Mouse (Mus musculus): Measurements from ENCODE around the gene Prrc2b.

DNA sequence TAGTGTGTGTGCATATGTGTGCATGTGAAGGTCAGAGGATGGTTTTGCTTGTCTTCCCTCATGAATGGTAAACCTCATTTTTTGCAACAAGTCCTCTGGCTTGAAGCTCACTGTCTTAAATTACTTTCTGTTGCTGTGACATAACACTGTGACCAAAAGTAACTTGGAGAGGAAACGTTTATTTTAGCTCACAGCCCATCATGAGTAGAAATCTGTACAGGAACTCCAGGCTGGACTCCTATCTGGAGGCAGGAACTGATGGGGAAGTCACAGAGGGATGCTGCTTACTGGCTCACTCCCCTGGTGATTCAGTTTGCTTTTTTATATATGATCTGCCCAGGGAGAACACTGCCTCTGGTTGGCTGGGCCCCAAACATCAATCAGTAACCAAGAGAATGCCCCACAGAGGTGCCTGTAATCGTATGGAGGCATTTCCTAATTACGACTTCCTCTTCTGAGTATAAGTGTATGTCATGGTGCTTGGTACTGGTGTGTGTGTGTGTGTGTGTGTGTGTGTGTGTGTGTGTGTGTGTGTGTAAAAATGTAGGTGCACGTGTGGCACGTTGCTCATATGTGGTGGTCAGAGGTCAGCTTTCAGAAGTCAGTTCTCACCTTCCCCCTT lies 38.3 kb downstream of the Prrc2b start:
- TF ChIP-seq EP300 (IDR thresholded peaks at IDR 0.05; ENCODE audit: insufficient read depth, low read depth, low read length) = no peak
- no peak for TF ChIP-seq CTCF (IDR thresholded peaks at IDR 0.05)
- no peak for TF ChIP-seq POLR2A (IDR thresholded peaks at IDR 0.05; ENCODE audit: insufficient read depth, low read depth, low read length)
